Mouse (Mus musculus): Measurements from ENCODE around the gene Sycp1. TPM values are rescaled to one million over a fixed set of nuclear protein-coding genes. Genes with fewer than 3 reads are reported as not detected.
A peak's percentile ranks its signal among the peaks of the same experiment; 100 is the strongest.

Sycp1 gene
- not detected in 2 replicates for polyA plus RNA-seq (2015; fragmentation: Nextera tagmentation; extraction: Ambion mirVana)

GRCm38 (mm10) chr3:102935451-102936354 lies at the start of gene Sycp1:
Gene Sycp1, minus strand, starts transcription at chr3:102936100.
- Histone ChIP-seq H3K9ac (ENCODE audit: low read depth, low read length) (no peak within 1 kb of the TSS), H3K9me3 (ENCODE audit: control insufficient read depth, low read length) (peaks cover 8% of the 10 kb centered on the region; the same call in 1 of the 2 replicates), H3K27ac (ENCODE audit: low read depth, low read length) (no peak within 1 kb of the TSS), H3K27me3 (replicated peaks; ENCODE audit: control insufficient read depth, insufficient read depth, low read length) (no peaks in the 10 kb centered on the region), H3K36me3 (ENCODE audit: control insufficient read depth, insufficient read depth, low read length) (no peaks in the 10 kb centered on the region), H3K4me2 (ENCODE audit: low read length) (no peak within 1 kb of the TSS), H3K4me1 (ENCODE audit: control insufficient read depth, insufficient read depth, low read depth, low read length) (no peaks in the 10 kb centered on the region), H3K4me3 (ENCODE audit: low read length) (no peak within 1 kb of the TSS)
- ATAC-seq, result no peak
- 95% methylated on average over 78 of the region's 78 CpGs for WGBS

- Histone ChIP-seq H3K4me2 (ENCODE audit: low read length) (peak overlapping the region; percentile 52), H3K9ac (ENCODE audit: low read depth, low read length) (peak overlapping the region; percentile 39; the same call in 1 of the 2 replicates), H3K36me3 (ENCODE audit: control insufficient read depth, insufficient read depth, low read length) (no peaks in the 10 kb centered on the region), H3K4me3 (ENCODE audit: low read length) (peak overlapping the region; percentile 0; the same call in 1 of the 2 replicates), H3K27me3 (replicated peaks; ENCODE audit: control insufficient read depth, insufficient read depth, low read length) (no peaks in the 10 kb centered on the region), H3K9me3 (ENCODE audit: control insufficient read depth, low read length) (no peaks in the 10 kb centered on the region), H3K4me1 (ENCODE audit: control insufficient read depth, insufficient read depth, low read depth, low read length) (peaks cover 4% of the 10 kb centered on the region), H3K27ac (ENCODE audit: low read depth, low read length) (peak overlapping the region; percentile 72; the same call in 1 of the 2 replicates)
- WGBS, result 18% methylated on average over 3 of the region's 3 CpGs
- ATAC-seq, result no peak
Measured at GRCm38 (mm10) chr3:102980349-102980736, 44.4 kb upstream of the Sycp1 start.

GRCm38 (mm10) chr3:102979550-102980348 lies 43.8 kb upstream of the Sycp1 start:
- Histone ChIP-seq H3K4me2 (ENCODE audit: low read length) (peak overlapping the region; percentile 52), H3K4me3 (ENCODE audit: low read length) (peak overlapping the region; percentile 0; the same call in 1 of the 2 replicates), H3K36me3 (ENCODE audit: control insufficient read depth, insufficient read depth, low read length) (no peaks in the 10 kb centered on the region), H3K27me3 (replicated peaks; ENCODE audit: control insufficient read depth, insufficient read depth, low read length) (no peaks in the 10 kb centered on the region), H3K4me1 (ENCODE audit: control insufficient read depth, insufficient read depth, low read depth, low read length) (peaks cover 4% of the 10 kb centered on the region), H3K9me3 (ENCODE audit: control insufficient read depth, low read length) (no peaks in the 10 kb centered on the region), H3K9ac (ENCODE audit: low read depth, low read length) (peak overlapping the region; percentile 39; the same call in 1 of the 2 replicates), H3K27ac (ENCODE audit: low read depth, low read length) (peak overlapping the region; percentile 72)
- WGBS, result 11% methylated on average over 10 of the region's 10 CpGs
- peak; percentile 99 for ATAC-seq

GRCm38 (mm10) chr3:102976906-102977305 lies 41.0 kb upstream of the Sycp1 start:
- Histone ChIP-seq H3K4me2 (ENCODE audit: low read length) (no peak overlapping the region), H3K4me1 (ENCODE audit: control insufficient read depth, insufficient read depth, low read depth, low read length) (peaks cover 4% of the 10 kb centered on the region), H3K9ac (ENCODE audit: low read depth, low read length) (no peak overlapping the region), H3K27me3 (replicated peaks; ENCODE audit: control insufficient read depth, insufficient read depth, low read length) (no peaks in the 10 kb centered on the region), H3K27ac (ENCODE audit: low read depth, low read length) (no peak overlapping the region), H3K9me3 (ENCODE audit: control insufficient read depth, low read length) (no peaks in the 10 kb centered on the region), H3K4me3 (ENCODE audit: low read length) (no peak overlapping the region), H3K36me3 (ENCODE audit: control insufficient read depth, insufficient read depth, low read length) (no peaks in the 10 kb centered on the region)
- no peak for ATAC-seq
- WGBS, result 81% methylated on average over 4 of the region's 4 CpGs

- Histone ChIP-seq H3K27ac (ENCODE audit: low read depth, low read length) (no peak overlapping the region), H3K4me2 (ENCODE audit: low read length) (no peak overlapping the region), H3K9ac (ENCODE audit: low read depth, low read length) (no peak overlapping the region), H3K27me3 (replicated peaks; ENCODE audit: control insufficient read depth, insufficient read depth, low read length) (no peaks in the 10 kb centered on the region), H3K36me3 (ENCODE audit: control insufficient read depth, insufficient read depth, low read length) (no peaks in the 10 kb centered on the region), H3K4me3 (ENCODE audit: low read length) (no peak overlapping the region), H3K9me3 (ENCODE audit: control insufficient read depth, low read length) (no peaks in the 10 kb centered on the region), H3K4me1 (ENCODE audit: control insufficient read depth, insufficient read depth, low read depth, low read length) (no peaks in the 10 kb centered on the region)
- no peak for ATAC-seq
- WGBS, result 83% methylated on average over 3 of the region's 3 CpGs
Measured at GRCm38 (mm10) chr3:102970508-102970907, 34.6 kb upstream of the Sycp1 start.

GRCm38 (mm10) chr3:102970067-102970466 lies 34.2 kb upstream of the Sycp1 start:
- H3K36me3 ChIP-seq (ENCODE audit: control insufficient read depth, insufficient read depth, low read length), result no peaks in the 10 kb centered on the region
- 30% methylated on average over 9 of the region's 9 CpGs for WGBS
- no peak overlapping the region for H3K9ac ChIP-seq (ENCODE audit: low read depth, low read length)
- no peak overlapping the region for H3K4me2 ChIP-seq (ENCODE audit: low read length)
- H3K27me3 ChIP-seq (replicated peaks; ENCODE audit: control insufficient read depth, insufficient read depth, low read length), result no peaks in the 10 kb centered on the region
- 0 out of 2 replicates have a peak, but pooled peaks have one; percentile 52 for ATAC-seq
- H3K9me3 ChIP-seq (ENCODE audit: control insufficient read depth, low read length), result no peaks in the 10 kb centered on the region
- H3K4me3 ChIP-seq (ENCODE audit: low read length), result no peak overlapping the region
- no peaks in the 10 kb centered on the region for H3K4me1 ChIP-seq (ENCODE audit: control insufficient read depth, insufficient read depth, low read depth, low read length)
- H3K27ac ChIP-seq (ENCODE audit: low read depth, low read length), result no peak overlapping the region

- no peak within 1 kb of the TSS for H3K9ac ChIP-seq (ENCODE audit: low read depth, low read length)
- H3K36me3 ChIP-seq (ENCODE audit: control insufficient read depth, insufficient read depth, low read length), result no peaks in the 10 kb centered on the region
- no peaks in the 10 kb centered on the region for H3K9me3 ChIP-seq (ENCODE audit: control insufficient read depth, low read length)
- ATAC-seq, result no peak
- no peaks in the 10 kb centered on the region for H3K27me3 ChIP-seq (replicated peaks; ENCODE audit: control insufficient read depth, insufficient read depth, low read length)
- no peak within 1 kb of the TSS for H3K27ac ChIP-seq (ENCODE audit: low read depth, low read length)
- WGBS, result 61% methylated on average over 3 of the region's 3 CpGs
- H3K4me3 ChIP-seq (ENCODE audit: low read length), result no peak within 1 kb of the TSS
- H3K4me1 ChIP-seq (ENCODE audit: control insufficient read depth, insufficient read depth, low read depth, low read length), result no peaks in the 10 kb centered on the region
- H3K4me2 ChIP-seq (ENCODE audit: low read length), result no peak within 1 kb of the TSS
Measured at GRCm38 (mm10) chr3:102964033-102964432, 28.1 kb upstream of the Sycp1 start, which contains the start of gene Nr1h5. Gene Nr1h5, minus strand, starts transcription at chr3:102964133.

- Histone ChIP-seq H3K9me3 (ENCODE audit: control insufficient read depth, low read length) (no peaks in the 10 kb centered on the region), H3K27me3 (replicated peaks; ENCODE audit: control insufficient read depth, insufficient read depth, low read length) (no peaks in the 10 kb centered on the region), H3K27ac (ENCODE audit: low read depth, low read length) (no peak overlapping the region), H3K4me2 (ENCODE audit: low read length) (no peak overlapping the region), H3K36me3 (ENCODE audit: control insufficient read depth, insufficient read depth, low read length) (no peaks in the 10 kb centered on the region), H3K4me3 (ENCODE audit: low read length) (no peak overlapping the region), H3K4me1 (ENCODE audit: control insufficient read depth, insufficient read depth, low read depth, low read length) (no peaks in the 10 kb centered on the region), H3K9ac (ENCODE audit: low read depth, low read length) (no peak overlapping the region)
- no peak for ATAC-seq
- WGBS, result 58% methylated on average over 3 of the region's 3 CpGs
Measured at GRCm38 (mm10) chr3:102955596-102955995, 19.7 kb upstream of the Sycp1 start.

- H3K36me3 ChIP-seq (ENCODE audit: control insufficient read depth, insufficient read depth, low read length), result no peaks in the 10 kb centered on the region
- 95% methylated on average over 3 of the region's 3 CpGs for WGBS
- no peak for ATAC-seq
- H3K9me3 ChIP-seq (ENCODE audit: control insufficient read depth, low read length), result no peaks in the 10 kb centered on the region
- no peaks in the 10 kb centered on the region for H3K27me3 ChIP-seq (replicated peaks; ENCODE audit: control insufficient read depth, insufficient read depth, low read length)
- no peak overlapping the region for H3K27ac ChIP-seq (ENCODE audit: low read depth, low read length)
- no peak overlapping the region for H3K9ac ChIP-seq (ENCODE audit: low read depth, low read length)
- H3K4me1 ChIP-seq (ENCODE audit: control insufficient read depth, insufficient read depth, low read depth, low read length), result no peaks in the 10 kb centered on the region
- no peak overlapping the region for H3K4me3 ChIP-seq (ENCODE audit: low read length)
- H3K4me2 ChIP-seq (ENCODE audit: low read length), result no peak overlapping the region
Measured at GRCm38 (mm10) chr3:102955143-102955542, 19.2 kb upstream of the Sycp1 start.
